Mouse (Mus musculus): Measurements from ENCODE around the gene Rsph6a. TPM values are rescaled to one million over a fixed set of nuclear protein-coding genes. Genes with fewer than 3 reads are reported as not detected.
A peak's percentile ranks its signal among the peaks of the same experiment; 100 is the strongest.

Rsph6a gene
- total RNA-seq, 2 experiments from 2014 or later = not detected

- peak; percentile 94 for ATAC-seq (replicated peaks; ENCODE audit: low FRiP score, low TSS enrichment, poor library complexity, severe bottlenecking)
Observed at GRCm38 (mm10) chr7:19075723-19076585, 21.5 kb downstream of the Rsph6a start, which contains the start of gene Dmwd. TSS of gene Dmwd (plus strand) at chr7:19076227.

GRCm38 (mm10) chr7:19076586-19076991 is 22.1 kb downstream of the Rsph6a start:
- 0 out of 2 replicates have a peak, but pooled peaks have one; percentile 32 for ATAC-seq (replicated peaks; ENCODE audit: low FRiP score, low TSS enrichment, poor library complexity, severe bottlenecking)

GRCm38 (mm10) chr7:19077761-19078160 is 23.3 kb downstream of the Rsph6a start:
- no peak for ATAC-seq (replicated peaks; ENCODE audit: low FRiP score, low TSS enrichment, poor library complexity, severe bottlenecking)

GRCm38 (mm10) chr7:19078732-19079131 is 24.2 kb downstream of the Rsph6a start:
- no peak for ATAC-seq (replicated peaks; ENCODE audit: low FRiP score, low TSS enrichment, poor library complexity, severe bottlenecking)

- ATAC-seq (replicated peaks; ENCODE audit: low FRiP score, low TSS enrichment, poor library complexity, severe bottlenecking) = no peak
Observed at GRCm38 (mm10) chr7:19080451-19080950, 26.0 kb downstream of the Rsph6a start.

GRCm38 (mm10) chr7:19082171-19082570 is 27.7 kb downstream of the Rsph6a start:
- no peak for ATAC-seq (replicated peaks; ENCODE audit: low FRiP score, low TSS enrichment, poor library complexity, severe bottlenecking)

GRCm38 (mm10) chr7:19083096-19083495 is 28.6 kb downstream of the Rsph6a start:
- no peak for ATAC-seq (replicated peaks; ENCODE audit: low FRiP score, low TSS enrichment, poor library complexity, severe bottlenecking)

- ATAC-seq (replicated peaks; ENCODE audit: low FRiP score, low TSS enrichment, poor library complexity, severe bottlenecking) = no peak
Observed at GRCm38 (mm10) chr7:19083701-19084100, 29.2 kb downstream of the Rsph6a start, which contains the start of gene Dmpk. TSS of gene Dmpk (plus strand) at chr7:19083849.

- no peak for ATAC-seq (replicated peaks; ENCODE audit: low FRiP score, low TSS enrichment, poor library complexity, severe bottlenecking)
Observed at GRCm38 (mm10) chr7:19084277-19084771, 29.8 kb downstream of the Rsph6a start.

GRCm38 (mm10) chr7:19084921-19085473 is 30.5 kb downstream of the Rsph6a start:
- ATAC-seq (replicated peaks; ENCODE audit: low FRiP score, low TSS enrichment, poor library complexity, severe bottlenecking) = no peak

- ATAC-seq (replicated peaks; ENCODE audit: low FRiP score, low TSS enrichment, poor library complexity, severe bottlenecking) = peak; percentile 0; the same call in 1 of the 2 replicates
Observed at GRCm38 (mm10) chr7:19085495-19085894, 31.0 kb downstream of the Rsph6a start.

GRCm38 (mm10) chr7:19086042-19086441 is 31.6 kb downstream of the Rsph6a start:
- peak; percentile 87 for ATAC-seq (replicated peaks; ENCODE audit: low FRiP score, low TSS enrichment, poor library complexity, severe bottlenecking)

GRCm38 (mm10) chr7:19086760-19087159 is 32.3 kb downstream of the Rsph6a start:
- no peak for ATAC-seq (replicated peaks; ENCODE audit: low FRiP score, low TSS enrichment, poor library complexity, severe bottlenecking)

GRCm38 (mm10) chr7:19088813-19089212 is 34.3 kb downstream of the Rsph6a start:
- 0 out of 2 replicates have a peak, but pooled peaks have one; percentile 30 for ATAC-seq (replicated peaks; ENCODE audit: low FRiP score, low TSS enrichment, poor library complexity, severe bottlenecking)

- no peak for ATAC-seq (replicated peaks; ENCODE audit: low FRiP score, low TSS enrichment, poor library complexity, severe bottlenecking)
Observed at GRCm38 (mm10) chr7:19091913-19092312, 37.4 kb downstream of the Rsph6a start.

- ATAC-seq (replicated peaks; ENCODE audit: low FRiP score, low TSS enrichment, poor library complexity, severe bottlenecking) = peak; percentile 23
Observed at GRCm38 (mm10) chr7:19092381-19093173, 38.1 kb downstream of the Rsph6a start.

GRCm38 (mm10) chr7:19093174-19093521 is 38.7 kb downstream of the Rsph6a start:
- ATAC-seq (replicated peaks; ENCODE audit: low FRiP score, low TSS enrichment, poor library complexity, severe bottlenecking) = peak; percentile 69

- peak; percentile 74 for ATAC-seq (replicated peaks; ENCODE audit: low FRiP score, low TSS enrichment, poor library complexity, severe bottlenecking)
Observed at GRCm38 (mm10) chr7:19093537-19094385, 39.3 kb downstream of the Rsph6a start.

GRCm38 (mm10) chr7:19094471-19094825 is 40.0 kb downstream of the Rsph6a start, which contains the start of gene Six5:
TSS of gene Six5 (plus strand) at chr7:19094594.
- no peak for ATAC-seq (replicated peaks; ENCODE audit: low FRiP score, low TSS enrichment, poor library complexity, severe bottlenecking)
